Mouse (Mus musculus) brain, embryonic 14.5 days (tissue): ENCODE results near the gene Zdhhc14.

Experiments used
- CTCF ChIP-seq: fragments of 200-500 bp; IDR thresholded peaks from 2 replicates; pipeline ENCODE4 v1.5.1; 2012; ENCODE audit warnings: inconsistent platforms, mild to moderate bottlenecking, moderate library complexity, borderline replicate concordance; ENCODE audit not compliant: insufficient read depth, insufficient read length; ENCODE audit errors: extremely low read depth
- POLR2A ChIP-seq: fragments of 200-500 bp; IDR thresholded peaks from 2 replicates; pipeline ENCODE4 v1.6.1; 2012; ENCODE audit warnings: mild to moderate bottlenecking, inconsistent platforms, borderline replicate concordance; ENCODE audit not compliant: poor library complexity, insufficient read depth, insufficient read length, severe bottlenecking; ENCODE audit errors: extremely low read depth

- TF ChIP-seq CTCF (no peak), POLR2A (no peak)
Observed at GRCm38 (mm10) chr17:5800254-5800653, 307.9 kb downstream of the Zdhhc14 start.
